Mouse (Mus musculus) embryo, embryonic 9.5 days (tissue): ENCODE data around the gene Rbbp5.
A peak's percentile ranks its signal among the peaks of the same experiment; 100 is the strongest.

Source experiments
- DNase-seq: peaks from one replicate; pipeline ENCODE4 v3.0.0-alpha.2; 2017; ENCODE audit errors: extremely low spot score

Rbbp5 gene

GRCm38 (mm10) chr1:132500535-132500934 lies 23.4 kb downstream of the Rbbp5 start:
- no peak for DNase-seq

GRCm38 (mm10) chr1:132505155-132505554 lies 28.0 kb downstream of the Rbbp5 start:
- DNase-seq, result no peak

DNA sequence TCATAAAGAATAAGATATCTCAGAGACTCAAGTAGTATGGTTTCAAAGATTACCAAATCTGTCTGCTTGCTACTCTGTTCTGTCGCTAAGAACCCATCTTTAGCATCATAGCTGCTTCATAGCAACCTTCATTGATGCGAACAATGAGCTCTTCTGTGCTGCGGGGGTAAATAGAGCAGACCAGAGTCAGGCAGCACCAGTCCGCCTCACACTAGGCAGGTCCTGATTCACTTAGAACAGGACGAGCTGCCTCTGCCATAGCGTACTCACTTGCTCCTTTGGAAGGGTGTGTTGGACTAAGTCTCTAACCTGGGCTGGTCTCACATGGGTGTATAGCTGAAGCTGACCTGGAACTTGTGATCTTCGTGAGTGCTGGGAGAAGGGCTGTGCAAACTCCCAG lies 28.9 kb downstream of the Rbbp5 start, which contains the start of gene Tmem81:
Gene Tmem81 (plus strand): TSS at position 173 of the 400 bp plus-strand sequence.
- no peak for DNase-seq

- no peak for DNase-seq
Observed at GRCm38 (mm10) chr1:132506656-132507055, 29.5 kb downstream of the Rbbp5 start.

GRCm38 (mm10) chr1:132509771-132510170 lies 32.6 kb downstream of the Rbbp5 start:
- DNase-seq, result no peak

GRCm38 (mm10) chr1:132511521-132511920 lies 34.4 kb downstream of the Rbbp5 start:
- no peak for DNase-seq

DNA sequence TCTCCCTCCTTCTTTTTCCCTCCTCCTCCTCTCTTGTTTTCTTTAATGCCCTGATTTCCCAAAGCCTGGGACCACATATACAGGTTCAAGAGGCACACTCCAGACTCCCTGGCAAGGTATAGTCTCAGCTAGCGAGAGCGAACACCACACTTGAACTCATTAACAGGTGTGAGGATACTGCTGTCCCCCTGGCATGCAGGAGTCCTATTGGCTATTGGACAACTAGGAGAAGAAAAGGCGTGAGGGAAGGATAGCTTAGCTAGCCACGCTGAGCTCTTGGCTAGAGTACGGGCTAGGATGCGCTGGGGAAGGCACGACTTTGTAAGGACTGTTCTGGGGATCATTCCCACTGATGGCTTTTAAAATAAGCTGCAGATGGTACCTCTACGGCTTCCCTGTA lies 34.9 kb downstream of the Rbbp5 start:
- no peak for DNase-seq

DNA sequence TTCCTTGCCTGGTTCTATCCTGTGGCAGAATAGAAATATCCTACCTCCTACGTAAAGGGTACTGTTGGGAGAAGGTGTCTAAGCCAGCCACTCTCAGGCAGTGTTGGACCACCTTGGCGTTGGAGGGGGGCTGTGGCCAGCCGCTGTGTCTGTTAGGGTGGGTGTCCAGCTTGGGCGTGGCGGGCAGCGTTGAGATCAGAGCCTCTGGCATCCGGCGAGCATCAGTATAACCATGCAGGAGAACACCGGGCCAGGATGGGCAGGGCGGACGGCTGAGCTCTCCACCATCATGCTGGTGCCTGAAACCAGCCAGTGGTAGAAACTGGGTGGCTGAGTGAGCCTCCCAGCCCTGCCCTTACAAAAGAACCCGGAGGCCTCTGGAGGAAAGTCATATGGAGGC lies 38.2 kb downstream of the Rbbp5 start:
- DNase-seq, result no peak

DNA sequence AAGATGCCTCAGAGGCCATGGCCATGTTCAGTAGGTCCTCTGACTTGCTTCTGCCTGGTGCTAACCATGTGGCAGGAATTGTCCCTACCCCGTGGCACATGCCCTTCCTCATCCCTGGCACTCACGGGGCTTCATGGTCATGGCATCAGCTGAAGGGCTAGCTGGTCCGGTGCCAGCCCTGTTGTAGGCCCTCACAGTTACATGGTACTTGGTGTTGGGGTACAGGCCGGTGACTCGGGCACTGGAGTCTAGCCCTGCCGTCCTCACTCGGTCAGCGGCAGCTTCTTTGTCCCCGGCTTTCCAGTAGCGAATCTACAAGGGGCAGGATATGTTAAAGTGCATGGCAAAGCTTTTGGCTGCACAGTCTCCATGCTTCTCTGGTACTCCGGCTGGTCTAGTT lies 39.6 kb downstream of the Rbbp5 start:
- DNase-seq, result no peak

GRCm38 (mm10) chr1:132518621-132519020 lies 41.5 kb downstream of the Rbbp5 start:
- no peak for DNase-seq

DNA sequence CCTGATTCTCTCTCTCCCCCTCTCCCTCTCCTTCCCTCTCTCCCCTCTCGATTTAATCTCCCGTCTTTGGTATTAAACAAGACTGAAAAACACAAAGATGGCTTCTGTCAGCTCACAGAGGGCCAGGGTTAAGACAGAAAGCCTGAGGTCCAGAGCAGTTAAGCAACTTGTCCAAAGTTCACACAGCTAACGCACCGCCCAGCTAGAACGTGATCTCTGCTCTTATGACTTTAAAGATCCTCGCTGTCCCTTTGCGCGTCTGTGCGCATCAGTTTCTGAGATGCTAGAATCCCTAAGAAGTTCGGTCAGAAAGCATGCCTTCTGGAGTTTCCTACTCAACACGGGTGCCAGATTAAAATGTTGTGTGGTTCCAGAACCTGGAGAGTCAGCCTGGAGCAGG lies 42.6 kb downstream of the Rbbp5 start:
- no peak for DNase-seq

DNA sequence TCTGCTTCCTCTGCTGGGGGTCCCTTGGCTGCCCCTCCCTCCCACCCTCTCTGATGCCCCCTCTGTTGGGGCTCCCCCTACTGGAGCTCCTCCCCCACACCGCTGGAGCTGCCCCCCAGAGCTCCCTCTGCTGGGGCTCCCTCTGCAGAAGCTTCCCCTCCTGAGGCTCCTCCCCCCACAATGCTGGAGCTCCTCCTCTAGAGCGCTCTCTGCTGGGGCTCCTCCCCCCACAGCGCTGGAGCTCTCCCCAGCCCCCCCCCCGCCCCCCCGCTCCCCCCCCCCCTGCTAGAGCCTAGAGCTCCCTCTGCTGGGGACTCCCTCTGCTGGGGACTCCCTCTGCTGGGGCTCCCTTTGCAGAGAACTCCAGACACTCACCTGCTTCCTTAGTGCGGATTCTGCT lies 43.6 kb downstream of the Rbbp5 start:
- DNase-seq, result peak; percentile 62

- DNase-seq, result no peak
Observed at GRCm38 (mm10) chr1:132523048-132523447, 45.9 kb downstream of the Rbbp5 start.

GRCm38 (mm10) chr1:132523920-132524319 lies 46.8 kb downstream of the Rbbp5 start:
- DNase-seq, result peak; percentile 33

DNA sequence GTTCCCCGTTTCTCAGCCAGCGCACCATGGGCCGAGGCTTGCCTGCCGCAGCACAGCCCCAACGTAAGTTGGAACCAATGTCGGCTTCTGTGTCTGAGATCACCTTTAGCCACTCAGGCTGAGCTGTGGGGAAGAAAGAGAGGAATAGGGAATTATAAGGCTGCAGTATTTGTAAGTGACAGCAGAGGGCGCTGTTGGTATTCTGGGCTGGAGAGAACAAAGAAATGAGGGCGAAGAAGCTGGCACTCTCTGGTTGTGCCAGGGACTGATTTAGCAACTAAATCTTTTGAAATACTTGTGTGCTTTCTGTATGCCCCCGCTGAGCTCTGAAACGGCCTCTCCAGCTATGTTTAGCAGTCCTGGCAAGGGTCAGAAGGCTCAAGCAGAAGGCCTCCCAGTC lies 48.7 kb downstream of the Rbbp5 start:
- peak; percentile 83 for DNase-seq

DNA sequence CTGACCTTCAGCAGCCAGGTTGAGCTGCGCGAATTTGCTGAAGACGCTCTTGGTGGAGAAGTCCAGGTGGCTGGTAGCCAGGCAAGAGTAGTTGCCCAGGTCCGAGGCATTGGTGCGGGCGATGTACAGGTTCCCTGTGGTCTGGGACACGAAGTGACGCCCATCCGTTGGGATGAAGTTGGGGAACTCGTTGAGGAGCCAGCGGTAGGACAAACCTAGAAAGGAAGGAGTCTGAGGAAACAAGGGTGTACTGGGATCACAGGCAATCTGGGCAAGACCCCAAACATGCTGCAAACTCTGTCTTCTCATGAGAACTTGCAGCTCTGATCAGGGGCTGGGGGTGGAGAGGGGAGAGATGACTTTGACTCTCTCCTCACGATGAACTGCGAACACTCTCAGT lies 50.9 kb downstream of the Rbbp5 start:
- DNase-seq, result no peak

GRCm38 (mm10) chr1:132528647-132529334 lies 51.6 kb downstream of the Rbbp5 start:
- DNase-seq, result no peak

GRCm38 (mm10) chr1:132530631-132531191 lies 53.5 kb downstream of the Rbbp5 start:
- DNase-seq, result peak; percentile 28

GRCm38 (mm10) chr1:132532521-132532920 lies 55.4 kb downstream of the Rbbp5 start:
- DNase-seq, result no peak

- DNase-seq, result no peak
Observed at GRCm38 (mm10) chr1:132533840-132534239, 56.7 kb downstream of the Rbbp5 start.

DNA sequence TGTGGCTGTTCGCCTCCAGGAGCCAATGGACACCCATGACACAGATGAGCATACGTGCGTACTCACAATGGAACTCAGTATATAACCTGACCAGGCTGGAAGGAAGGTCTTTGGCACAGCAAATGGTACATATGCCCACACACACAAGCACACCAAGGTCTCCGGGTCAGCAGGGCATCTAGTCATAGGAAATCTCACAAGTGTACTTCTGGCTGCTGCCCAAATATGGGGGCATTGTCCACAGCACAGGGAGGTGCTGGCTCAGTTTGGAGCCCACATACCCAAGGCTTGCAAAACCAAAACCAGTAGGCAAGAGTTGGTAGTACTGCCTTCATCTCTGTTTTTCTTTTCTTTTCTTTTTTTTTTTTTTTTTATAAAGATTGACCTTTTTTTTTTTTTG lies 58.4 kb downstream of the Rbbp5 start:
- DNase-seq, result no peak

DNA sequence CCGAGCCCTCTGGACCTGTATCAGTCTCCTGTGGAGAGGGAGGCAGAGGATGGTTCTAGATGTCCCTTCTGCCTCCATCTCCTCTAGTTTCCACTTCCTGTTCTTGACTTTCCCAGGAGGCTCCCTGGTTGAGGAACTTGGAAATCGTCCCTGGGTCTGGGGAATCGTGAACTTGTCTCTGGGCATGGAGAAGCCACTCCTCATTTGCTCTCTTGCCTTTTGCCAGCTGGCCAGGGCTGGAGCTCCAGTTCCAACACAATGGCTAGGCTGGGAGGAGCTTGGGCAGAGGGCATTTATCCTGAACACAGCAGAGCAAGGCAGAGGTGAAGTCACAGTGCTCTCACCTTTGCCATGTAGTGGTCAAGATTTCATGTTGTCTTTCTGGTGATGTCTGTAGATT lies 59.3 kb downstream of the Rbbp5 start:
- DNase-seq, result no peak

DNA sequence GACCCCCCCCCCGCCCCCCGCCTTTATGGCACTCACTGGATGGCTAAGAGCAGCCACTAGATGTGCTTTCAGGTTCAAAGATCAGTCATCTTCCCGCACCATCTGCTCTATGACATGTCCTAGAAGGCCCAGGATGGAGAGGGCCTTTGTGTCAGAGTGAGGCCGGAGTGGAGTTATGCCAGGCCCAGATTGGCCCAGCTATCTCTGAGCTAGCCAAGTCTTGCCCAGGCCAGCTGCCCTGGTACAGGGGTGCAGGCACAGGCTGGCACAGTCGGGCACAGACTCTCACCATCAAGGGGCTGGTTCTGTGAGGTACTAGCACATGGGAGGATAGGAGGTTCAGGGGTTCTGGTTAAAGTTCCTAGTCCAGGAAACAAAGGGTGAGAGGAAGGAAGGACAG lies 60.6 kb downstream of the Rbbp5 start:
- DNase-seq, result no peak

GRCm38 (mm10) chr1:132540701-132541100 lies 63.5 kb downstream of the Rbbp5 start:
- no peak for DNase-seq
